Mouse (Mus musculus) embryonic fibroblast, embryonic 13.5 days (primary cell): ENCODE measurements around the gene Fmo5.

Experiments used
- CTCF ChIP-seq: IDR thresholded peaks from 2 replicates; pipeline ENCODE4 v1.5.1; 2011; ENCODE audit warnings: mild to moderate bottlenecking, control low read depth, low read length, moderate library complexity, borderline replicate concordance; ENCODE audit not compliant: insufficient read depth
- POLR2A ChIP-seq: IDR thresholded peaks from 2 replicates; pipeline ENCODE4 v1.6.1; 2011; ENCODE audit warnings: low read depth, mild to moderate bottlenecking, control low read depth, low read length, moderate library complexity

DNA sequence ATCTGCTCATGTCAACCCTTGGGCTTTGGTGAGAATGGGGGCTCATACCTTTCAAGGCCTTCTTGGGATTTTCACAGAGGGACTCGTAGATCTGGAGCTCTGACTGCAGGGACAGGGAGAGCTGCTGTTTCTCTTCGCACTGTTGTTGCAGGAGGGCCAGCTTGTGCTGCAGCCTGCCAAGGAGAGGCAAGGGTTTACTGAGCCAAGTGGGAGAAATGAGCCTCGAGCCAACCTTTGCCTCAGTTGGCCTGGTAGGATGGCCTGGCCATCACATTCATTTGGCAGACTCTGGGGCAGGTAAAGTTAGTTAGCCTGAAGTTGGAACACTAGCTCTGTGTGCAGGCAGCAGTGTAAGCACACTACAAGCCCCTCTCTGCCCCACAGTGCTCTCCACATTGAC lies 70.5 kb downstream of the Fmo5 start:
- no peak for TF ChIP-seq CTCF
- no peak for TF ChIP-seq POLR2A
